Mouse (Mus musculus) limb, embryonic 11.5 days (tissue): ENCODE measurements around the gene Cpox. TPM values are rescaled to one million over a fixed set of nuclear protein-coding genes. Genes with fewer than 3 reads are reported as not detected.
"Not testable (repeated sequence)": the region's sequence is repeated elsewhere in the genome, so short reads cannot be mapped to it uniquely, and the experiment has no call there.

Experiments
- ATAC-seq: fragments of 200-750 bp; cut with Nextera tagmentation; 2 replicates; pipeline ENCODE4 v1.8.0; 2017; ENCODE audit warnings: low read depth; ENCODE audit not compliant: insufficient number of reproducible peaks, low FRiP score, low TSS enrichment
- DNase-seq: peaks from one replicate; pipeline ENCODE4 v3.0.0-alpha.2; 2015; ENCODE audit warnings: low spot score
- H3K27ac ChIP-seq: fragments of 300-500 bp; sonication (generic); replicated peaks from 2 replicates; pipeline ENCODE4 v1.5.1; 2014; ENCODE audit warnings: low read depth, mild to moderate bottlenecking, low read length
- H3K27me3 ChIP-seq: fragments of 300-500 bp; sonication (generic); 2 replicates; pipeline ENCODE4 v1.6.1; 2014; ENCODE audit warnings: mild to moderate bottlenecking, low read length, mixed read lengths; ENCODE audit not compliant: control insufficient read depth, insufficient read depth
- H3K36me3 ChIP-seq: fragments of 300-500 bp; sonication (generic); 2 replicates; pipeline ENCODE4 v1.6.1; 2014; ENCODE audit warnings: mild to moderate bottlenecking, low read length, moderate library complexity, mixed read lengths; ENCODE audit not compliant: control insufficient read depth, insufficient read depth
- H3K4me1 ChIP-seq: fragments of 300-500 bp; sonication (generic); 2 replicates; pipeline ENCODE4 v1.6.1; 2014; ENCODE audit warnings: low read length, mixed read lengths; ENCODE audit not compliant: control insufficient read depth, insufficient read depth
- H3K4me2 ChIP-seq: fragments of 300-500 bp; sonication (generic); 2 replicates; pipeline ENCODE4 v1.6.1; 2014; ENCODE audit warnings: low read depth, mild to moderate bottlenecking, moderate library complexity; ENCODE audit not compliant: severe bottlenecking
- H3K4me3 ChIP-seq: fragments of 300-500 bp; sonication (generic); 2 replicates; pipeline ENCODE4 v1.5.1; 2014; ENCODE audit warnings: low read depth, low read length
- H3K9ac ChIP-seq: fragments of 300-500 bp; sonication (generic); 2 replicates; pipeline ENCODE4 v1.6.1; 2014; ENCODE audit warnings: mild to moderate bottlenecking, low read length
- H3K9me3 ChIP-seq: fragments of 300-500 bp; sonication (generic); 2 replicates; pipeline ENCODE4 v1.6.1; 2016; ENCODE audit warnings: low read length; ENCODE audit not compliant: control insufficient read depth
- WGBS: fragments of 180-500 bp; shearing (Covaris S2); extraction: QIAGEN DNeasy Blood & Tissue Kit; methylation state at CpG from one replicate; pipeline ENCODE4 v1.1.7; 2014; 5-methylcytosine and 5-hydroxymethylcytosine counted together
- polyA plus RNA-seq: library from polyadenylated mRNA; unstranded; fragments of >200 nt; fragmentation: Nextera tagmentation; extraction: Ambion mirVana; gene quantifications from 2 replicates; pipeline ENCODE4 v1.2.1, GENCODE M21; 2014

Cpox gene
- polyA plus RNA-seq, 1 experiment from 2014 or later = 23.5 TPM

DNA sequence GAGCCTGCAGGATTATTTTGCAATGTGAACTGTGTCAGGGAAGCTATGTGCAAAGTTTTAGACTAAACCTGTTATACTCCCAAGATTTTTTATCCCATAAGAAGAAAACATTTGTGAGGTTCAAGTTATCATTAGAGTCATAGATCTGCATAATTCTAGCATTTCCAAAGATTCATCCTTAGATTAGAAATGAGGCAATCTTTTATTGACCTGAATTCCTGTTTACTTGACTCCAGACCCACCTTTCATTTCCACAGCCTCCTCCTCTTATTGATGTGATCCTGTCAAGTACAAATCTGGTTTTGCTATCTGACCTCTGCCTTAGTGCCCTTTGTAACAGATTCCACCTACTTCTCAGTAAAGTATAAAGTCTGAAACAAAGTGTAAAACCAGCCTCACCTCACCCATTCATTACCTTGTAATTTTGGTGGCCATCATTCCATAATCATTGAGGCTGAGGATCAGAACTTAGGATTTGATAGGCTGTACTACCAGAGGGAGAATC lies 7.8 kb upstream of the Cpox start:
- no peak overlapping the region for H3K27ac ChIP-seq

DNA sequence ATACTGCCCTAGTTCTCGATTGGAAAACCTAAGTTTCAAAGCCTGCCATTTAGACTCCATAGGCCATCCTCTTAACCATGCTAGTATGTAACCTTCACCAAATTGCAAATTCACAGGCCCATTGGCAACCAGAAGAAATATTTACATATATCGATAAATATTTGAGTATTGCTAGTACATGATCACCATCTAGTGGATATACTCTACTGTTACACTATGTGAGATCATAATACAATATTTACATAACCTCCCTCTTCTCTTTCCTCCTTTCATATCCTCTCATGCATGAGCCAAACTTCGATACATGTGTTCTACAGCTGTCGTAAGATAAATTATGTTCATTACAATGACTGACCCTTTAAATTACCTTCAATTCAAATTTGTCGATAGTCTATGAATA lies 7.1 kb upstream of the Cpox start:
- Histone ChIP-seq H3K4me3 (no peak overlapping the region), H3K9me3 (no peaks in the 10 kb centered on the region), H3K27me3 (no peaks in the 10 kb centered on the region), H3K36me3 (no peaks in the 10 kb centered on the region), H3K4me2 (no peak overlapping the region), H3K9ac (no peak overlapping the region), H3K27ac (no peak overlapping the region), H3K4me1 (no peaks in the 10 kb centered on the region)
- no peak for DNase-seq
- ATAC-seq = no peak
- 81% methylated on average over 5 of the region's 5 CpGs for WGBS

More for the DNA sequence above, 7.8 kb upstream of the Cpox start:
- no peaks in the 10 kb centered on the region for H3K4me1 ChIP-seq
- H3K4me2 ChIP-seq = no peak overlapping the region
- H3K36me3 ChIP-seq = no peaks in the 10 kb centered on the region
- no peaks in the 10 kb centered on the region for H3K9me3 ChIP-seq
- DNase-seq = no peak
- ATAC-seq = no peak
- H3K4me3 ChIP-seq = no peak overlapping the region
- no peak overlapping the region for H3K9ac ChIP-seq
- no peaks in the 10 kb centered on the region for H3K27me3 ChIP-seq

DNA sequence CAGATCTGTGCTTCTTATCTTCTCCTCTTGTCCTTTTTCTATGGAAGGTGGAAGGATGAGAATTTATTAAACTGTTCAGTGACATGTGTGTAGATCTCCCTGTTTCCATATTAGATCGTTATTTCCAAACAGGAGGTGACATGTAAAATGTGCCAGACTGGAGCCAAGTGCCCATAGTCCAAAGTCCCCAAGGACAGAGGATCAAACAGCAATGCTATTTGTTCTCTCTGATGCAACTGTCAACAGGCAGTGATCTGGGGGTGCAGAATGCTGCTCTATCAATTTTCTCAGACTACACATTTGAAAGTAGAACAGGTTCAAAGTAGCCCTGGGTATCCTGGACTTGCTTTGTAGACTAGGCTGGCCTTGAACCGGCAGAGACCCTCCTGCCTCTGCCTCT lies 6.3 kb upstream of the Cpox start:
- no peak for ATAC-seq
- Histone ChIP-seq H3K9me3 (no peaks in the 10 kb centered on the region), H3K4me1 (no peaks in the 10 kb centered on the region), H3K9ac (no peak overlapping the region), H3K4me2 (no peak overlapping the region), H3K27ac (no peak overlapping the region), H3K36me3 (no peaks in the 10 kb centered on the region), H3K27me3 (no peaks in the 10 kb centered on the region), H3K4me3 (no peak overlapping the region)
- 87% methylated on average over 2 of the region's 2 CpGs for WGBS
- peak; percentile 14 for DNase-seq

DNA sequence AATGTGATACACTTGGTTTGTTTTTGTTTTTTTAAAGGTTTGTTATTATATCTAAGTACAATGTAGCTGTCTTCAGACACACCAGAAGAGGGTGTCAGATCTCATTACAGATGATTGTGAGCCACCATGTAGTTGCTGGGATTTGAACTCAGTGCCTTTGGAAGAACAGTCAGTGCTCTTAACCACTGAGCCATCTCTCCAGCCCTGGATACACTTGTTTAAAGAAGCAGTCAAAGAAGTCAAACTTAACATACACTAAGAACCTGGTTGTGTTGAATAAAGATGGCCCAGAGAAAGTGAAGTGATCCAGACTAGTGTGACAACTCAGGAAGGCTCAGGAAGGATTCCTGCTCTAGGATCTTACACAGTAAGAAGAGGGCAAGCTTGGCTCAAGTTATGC lies 5.0 kb upstream of the Cpox start:
- not testable (repeated sequence) for H3K4me3 ChIP-seq, H3K4me1 ChIP-seq, H3K27ac ChIP-seq, ATAC-seq, DNase-seq, H3K36me3 ChIP-seq, H3K4me2 ChIP-seq, H3K27me3 ChIP-seq, H3K9ac ChIP-seq, H3K9me3 ChIP-seq

DNA sequence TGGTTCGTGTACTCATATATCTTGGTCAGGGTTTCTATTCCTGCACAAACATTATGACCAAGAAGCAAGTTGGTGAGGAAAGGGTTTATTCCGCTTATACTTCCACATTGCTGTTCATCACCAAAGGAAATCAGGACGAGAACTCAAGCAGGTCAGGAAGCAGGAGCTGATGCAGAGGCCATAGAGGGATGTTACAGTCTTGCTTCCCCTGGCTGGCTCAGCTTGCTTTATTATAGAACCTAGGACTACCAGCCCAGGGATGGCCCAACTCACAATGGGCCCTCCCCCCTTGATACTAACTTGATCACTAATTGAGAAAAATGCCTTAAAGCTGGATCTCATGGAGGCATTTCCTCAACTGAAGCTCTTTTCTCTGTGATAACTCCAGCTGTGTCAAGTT lies 3.4 kb upstream of the Cpox start:
- not testable (repeated sequence) for H3K27ac ChIP-seq, H3K9ac ChIP-seq, H3K4me2 ChIP-seq, H3K4me3 ChIP-seq, H3K4me1 ChIP-seq, H3K36me3 ChIP-seq, H3K27me3 ChIP-seq, ATAC-seq, H3K9me3 ChIP-seq
- DNase-seq = peak; percentile 10
- 83% methylated on average over 3 of the region's 3 CpGs for WGBS

DNA sequence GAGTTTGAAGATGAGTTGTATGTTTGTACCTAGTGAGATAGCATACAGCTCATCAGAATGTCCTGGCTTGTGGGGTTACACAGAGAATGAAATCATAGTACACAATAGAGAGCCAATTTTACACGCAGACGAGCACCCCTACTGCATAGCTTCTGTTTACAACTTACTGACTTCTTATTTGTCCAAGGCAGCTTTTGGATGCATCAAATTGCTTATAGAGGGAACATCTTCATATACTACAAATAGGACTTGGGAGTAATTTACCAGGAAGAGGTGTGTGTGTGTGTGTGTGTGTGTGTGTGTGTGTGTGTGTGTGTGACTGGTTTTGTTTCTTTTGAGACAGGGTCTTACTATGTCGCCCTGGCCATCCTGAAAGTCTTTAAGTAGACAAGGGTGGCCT lies 1.5 kb upstream of the Cpox start:
- 85% methylated on average over 3 of the region's 3 CpGs for WGBS
- H3K27ac ChIP-seq = no peak overlapping the region
- no peak overlapping the region for H3K4me3 ChIP-seq
- no peak overlapping the region for H3K4me2 ChIP-seq
- DNase-seq (peak; percentile 9), ATAC-seq (no peak)
- no peaks in the 10 kb centered on the region for H3K36me3 ChIP-seq
- no peaks in the 10 kb centered on the region for H3K9me3 ChIP-seq
- H3K4me1 ChIP-seq = no peaks in the 10 kb centered on the region
- H3K9ac ChIP-seq = no peak overlapping the region
- H3K27me3 ChIP-seq = no peaks in the 10 kb centered on the region

DNA sequence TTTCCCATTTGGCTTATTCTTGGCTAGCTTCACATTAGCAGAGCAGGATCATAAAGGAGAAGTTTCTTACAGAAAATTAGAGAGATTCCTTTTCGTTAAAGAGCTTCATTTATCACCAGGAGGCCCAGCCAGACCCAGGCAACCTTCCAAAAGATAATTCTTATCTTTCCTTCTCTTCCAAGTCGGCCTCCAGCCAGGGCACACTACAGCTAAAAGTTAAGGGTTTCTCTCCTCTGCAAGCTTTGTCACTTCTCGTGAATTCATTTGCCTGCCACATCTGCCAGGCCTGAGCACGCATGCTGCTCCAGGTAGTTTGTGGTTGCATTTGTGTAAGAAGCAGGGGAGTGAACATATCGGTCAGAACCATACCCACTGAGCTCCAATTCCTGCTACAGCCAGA lies 828 bp upstream of the Cpox start:
- Histone ChIP-seq H3K4me3 (no peak overlapping the region), H3K27ac (no peak overlapping the region), H3K4me1 (no peaks in the 10 kb centered on the region), H3K36me3 (0 out of 2 replicates have a peak, but pooled peaks cover 3% of the 10 kb centered on the region), H3K27me3 (no peaks in the 10 kb centered on the region), H3K4me2 (no peak overlapping the region; the same call in 1 of the 2 replicates), H3K9me3 (no peaks in the 10 kb centered on the region), H3K9ac (no peak overlapping the region)
- no peak for ATAC-seq
- peak; percentile 19 for DNase-seq
- 70% methylated on average over 5 of the region's 5 CpGs for WGBS

DNA sequence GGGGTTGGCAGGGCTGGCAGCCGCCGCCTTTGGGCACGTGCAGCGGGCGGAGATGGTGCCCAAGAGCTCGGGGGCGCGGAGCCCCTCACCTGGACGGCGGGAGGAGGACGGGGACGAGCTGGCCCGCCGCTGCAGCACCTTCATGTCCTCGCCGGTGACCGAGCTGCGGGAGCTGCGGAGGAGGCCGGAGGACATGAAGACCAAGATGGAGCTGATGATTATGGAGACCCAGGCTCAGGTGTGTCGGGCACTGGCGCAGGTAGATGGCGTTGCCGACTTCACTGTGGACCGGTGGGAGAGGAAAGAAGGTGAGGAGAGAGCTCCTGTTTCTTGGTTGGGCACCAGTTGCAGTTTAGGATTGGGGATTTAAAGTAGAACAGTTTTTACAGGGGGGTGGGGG lies 551 bp downstream of the Cpox start:
- H3K36me3 ChIP-seq = peaks cover 10% of the 10 kb centered on the region; the same call in 1 of the 2 replicates
- 0 out of 2 replicates have a peak, but pooled peaks have one; percentile 17 for ATAC-seq
- no peaks in the 10 kb centered on the region for H3K4me1 ChIP-seq
- H3K9ac ChIP-seq = peak overlapping the region; percentile 82
- WGBS = under 1% methylated on average over 25 of the region's 25 CpGs
- DNase-seq = no peak
- H3K9me3 ChIP-seq = no peaks in the 10 kb centered on the region
- no peak overlapping the region; the same call in 1 of the 2 replicates for H3K27ac ChIP-seq
- no peaks in the 10 kb centered on the region for H3K27me3 ChIP-seq
- peak overlapping the region; percentile 87 for H3K4me3 ChIP-seq
- peak overlapping the region; percentile 79 for H3K4me2 ChIP-seq
